Mouse (Mus musculus) embryonic facial prominence, embryonic 14.5 days (tissue): Measurements from ENCODE around the gene Hyal3. TPM values are rescaled to one million over a fixed set of nuclear protein-coding genes. Genes with fewer than 3 reads are reported as not detected.

ENCODE experiments used
- ATAC-seq: fragments of 200-750 bp; cut with Nextera tagmentation; 2 replicates; pipeline ENCODE4 v1.8.0; 2017; ENCODE audit warnings: low read depth, moderate number of reproducible peaks, moderate TSS enrichment
- DNase-seq: peaks from one replicate; pipeline ENCODE4 v3.0.0-alpha.2; 2015; ENCODE audit warnings: low spot score
- H3K27ac ChIP-seq: fragments of 300-500 bp; sonication (generic); replicated peaks from 2 replicates; pipeline ENCODE4 v1.5.1; 2014; ENCODE audit warnings: low read depth, mild to moderate bottlenecking, low read length, moderate library complexity
- H3K27me3 ChIP-seq: fragments of 300-500 bp; sonication (generic); replicated peaks from 2 replicates; pipeline ENCODE4 v1.6.1; 2014; ENCODE audit warnings: low read length; ENCODE audit not compliant: control insufficient read depth, insufficient read depth
- H3K36me3 ChIP-seq: fragments of 300-500 bp; sonication (generic); 2 replicates; pipeline ENCODE4 v1.6.1; 2014; ENCODE audit warnings: low read length, mixed read lengths; ENCODE audit not compliant: control insufficient read depth, insufficient read depth
- H3K4me1 ChIP-seq: fragments of 300-500 bp; sonication (generic); 2 replicates; pipeline ENCODE4 v1.6.1; 2014; ENCODE audit warnings: antibody characterized with exemption, low read length; ENCODE audit not compliant: control insufficient read depth, insufficient read depth
- H3K4me2 ChIP-seq: fragments of 300-500 bp; sonication (generic); 2 replicates; pipeline ENCODE4 v1.6.1; 2014; ENCODE audit warnings: low read depth, mild to moderate bottlenecking, low read length, moderate library complexity, mixed read lengths
- H3K4me3 ChIP-seq: fragments of 300-500 bp; sonication (generic); 2 replicates; pipeline ENCODE4 v1.5.1; 2014; ENCODE audit warnings: low read depth, mild to moderate bottlenecking, low read length
- H3K9ac ChIP-seq: fragments of 300-500 bp; sonication (generic); 2 replicates; pipeline ENCODE4 v1.6.1; 2014; ENCODE audit warnings: low read depth, mild to moderate bottlenecking, low read length, moderate library complexity, mixed read lengths
- H3K9me3 ChIP-seq: fragments of 300-500 bp; sonication (generic); 2 replicates; pipeline ENCODE4 v1.6.1; 2016; ENCODE audit warnings: low read length; ENCODE audit not compliant: control insufficient read depth
- WGBS: fragments of 180-500 bp; shearing (Covaris S2); extraction: QIAGEN DNeasy Blood & Tissue Kit; methylation state at CpG from one replicate; pipeline ENCODE4 v1.1.7; 2014; 5-methylcytosine and 5-hydroxymethylcytosine counted together
- polyA plus RNA-seq: library from polyadenylated mRNA; unstranded; fragments of >200 nt; fragmentation: Nextera tagmentation; extraction: Ambion mirVana; gene quantifications from 2 replicates; pipeline ENCODE4 v1.2.1, GENCODE M21; 2014

Gene Hyal3
- polyA plus RNA-seq, 1 experiment from 2014 or later, result 1.2 TPM

DNA sequence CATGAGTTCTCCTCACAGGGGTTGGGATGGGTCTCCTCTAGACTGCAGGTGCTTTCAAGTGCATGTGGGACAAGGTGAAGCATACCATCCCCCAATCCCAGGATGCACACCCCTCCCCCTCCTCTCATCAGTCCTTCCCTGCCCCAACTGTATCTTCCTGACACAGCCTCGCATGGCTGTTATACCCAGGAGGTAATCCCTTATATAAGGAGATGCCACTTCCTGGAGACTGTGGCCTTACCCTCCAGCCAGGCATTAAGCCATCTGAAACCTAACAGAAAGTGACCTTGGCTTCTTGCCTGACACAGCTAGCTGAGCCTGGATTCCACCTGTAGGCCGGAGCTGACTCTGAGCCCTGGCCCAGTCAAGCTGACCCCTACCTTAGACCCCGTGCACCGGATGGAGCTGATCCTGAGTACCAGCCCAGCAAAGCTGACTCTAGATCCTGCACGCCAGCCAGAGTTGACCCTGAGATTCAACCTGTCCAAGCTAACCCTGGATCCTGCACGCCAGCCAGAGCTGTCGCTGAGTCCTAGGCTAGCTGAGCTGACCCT, 2.0 kb downstream of the Hyal3 start:
- Histone ChIP-seq H3K9ac (no peak overlapping the region), H3K4me2 (peak overlapping the region; percentile 68; the same call in 1 of the 2 replicates), H3K9me3 (no peaks in the 10 kb centered on the region), H3K27me3 (no peaks in the 10 kb centered on the region), H3K27ac (no peak overlapping the region), H3K4me1 (peaks cover 4% of the 10 kb centered on the region; the same call in 1 of the 2 replicates), H3K4me3 (no peak overlapping the region), H3K36me3 (peaks cover 9% of the 10 kb centered on the region)
- no peak for DNase-seq
- no peak for ATAC-seq
- WGBS, result 90% methylated on average over 7 of the region's 7 CpGs

DNA sequence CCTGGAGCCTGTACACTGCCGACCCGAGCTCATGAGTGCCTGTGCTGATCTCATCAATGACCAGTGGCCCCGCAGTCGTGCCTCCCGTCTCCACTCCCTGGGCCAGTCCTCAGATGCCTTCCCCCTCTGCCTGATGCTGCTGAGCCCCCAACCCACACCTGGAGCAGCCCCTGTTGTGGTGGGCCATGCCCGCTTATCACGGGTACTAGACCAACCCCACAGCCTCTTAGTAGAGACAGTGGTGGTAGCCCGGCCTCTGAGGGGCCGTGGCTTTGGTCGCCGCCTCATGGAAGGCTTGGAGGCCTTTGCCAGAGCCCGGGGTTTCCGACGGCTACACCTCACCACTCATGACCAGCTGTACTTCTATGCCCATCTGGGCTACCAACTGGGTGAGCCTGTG, 2.6 kb downstream of the Hyal3 start:
- H3K4me1 ChIP-seq, result peaks cover 5% of the 10 kb centered on the region; the same call in 1 of the 2 replicates
- no peak overlapping the region for H3K4me2 ChIP-seq
- WGBS, result 94% methylated on average over 12 of the region's 14 CpGs
- H3K27ac ChIP-seq, result no peak overlapping the region
- no peak overlapping the region for H3K4me3 ChIP-seq
- H3K27me3 ChIP-seq, result no peaks in the 10 kb centered on the region
- DNase-seq, result no peak
- no peaks in the 10 kb centered on the region for H3K9me3 ChIP-seq
- peaks cover 9% of the 10 kb centered on the region for H3K36me3 ChIP-seq
- H3K9ac ChIP-seq, result no peak overlapping the region
- ATAC-seq, result no peak

DNA sequence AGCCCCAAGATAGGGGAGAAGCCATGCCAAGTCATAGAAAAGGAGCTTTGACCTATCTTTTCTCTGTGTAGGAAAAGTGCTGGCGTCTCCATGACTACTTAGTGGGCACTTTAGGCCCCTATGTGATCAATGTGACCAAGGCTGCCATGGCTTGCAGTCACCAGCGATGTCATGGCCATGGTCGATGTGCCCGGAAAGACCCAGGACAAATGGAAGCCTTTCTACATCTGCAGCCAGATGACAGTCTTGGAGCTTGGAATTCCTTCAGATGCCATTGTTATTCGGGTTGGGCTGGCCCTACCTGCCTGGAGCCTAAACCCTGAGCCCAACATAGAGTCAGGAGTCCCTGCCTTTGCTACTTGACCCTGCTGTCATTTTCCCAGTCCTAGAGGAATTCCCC, 5.9 kb downstream of the Hyal3 start:
- H3K9me3 ChIP-seq, result no peaks in the 10 kb centered on the region
- WGBS, result 90% methylated on average over 5 of the region's 5 CpGs
- H3K4me3 ChIP-seq, result no peak overlapping the region
- no peak overlapping the region for H3K4me2 ChIP-seq
- no peak overlapping the region for H3K27ac ChIP-seq
- no peaks in the 10 kb centered on the region for H3K27me3 ChIP-seq
- no peak overlapping the region for H3K9ac ChIP-seq
- ATAC-seq, result no peak
- peaks cover 10% of the 10 kb centered on the region; the same call in 1 of the 2 replicates for H3K4me1 ChIP-seq
- peaks cover 29% of the 10 kb centered on the region for H3K36me3 ChIP-seq
- DNase-seq, result no peak

DNA sequence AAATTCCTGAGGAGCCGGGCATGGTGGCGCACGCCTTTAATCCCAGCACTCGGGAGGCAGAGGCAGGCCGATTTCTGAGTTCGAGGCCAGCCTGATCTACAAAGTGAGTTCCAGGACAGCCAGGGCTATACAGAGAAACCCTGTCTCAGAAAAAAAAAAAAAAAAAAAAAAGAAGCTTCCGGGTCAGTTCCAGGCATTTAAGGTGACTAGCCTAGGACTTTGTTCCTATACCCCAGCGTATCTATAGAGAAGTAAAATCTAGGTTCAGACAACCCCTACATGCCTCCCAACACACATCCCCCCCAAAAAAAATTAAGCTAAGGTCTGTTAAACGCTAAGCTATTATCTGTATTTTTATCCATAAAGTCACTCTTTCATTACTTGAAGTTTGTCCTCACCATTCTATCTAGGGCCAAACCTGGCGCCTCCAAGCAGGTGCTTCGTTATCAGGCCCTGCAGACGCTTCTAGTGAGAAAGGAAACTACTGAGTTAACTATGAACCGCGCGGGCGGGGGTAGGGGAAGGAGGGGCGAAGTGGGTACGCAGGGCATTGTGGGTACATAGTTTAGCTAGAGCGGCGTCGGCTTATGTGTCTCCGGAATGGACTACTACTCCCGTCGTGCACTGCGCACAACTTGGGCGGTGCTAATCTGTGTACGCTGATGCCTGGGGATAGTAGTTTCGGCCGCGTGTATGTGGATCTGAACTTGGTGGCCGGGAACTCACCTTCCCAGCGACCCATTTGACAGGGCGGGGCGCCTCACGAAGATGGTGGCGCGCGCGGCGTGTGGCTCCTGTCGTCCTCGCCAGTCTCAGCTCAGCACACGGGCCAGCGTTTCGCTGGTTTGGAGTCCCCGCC, 6.6 kb downstream of the Hyal3 start, which contains the start of gene Ifrd2:
Gene Ifrd2, plus strand, starts transcription at position 669 of the 859 bp plus-strand sequence.
- Histone ChIP-seq H3K36me3 (peaks cover 36% of the 10 kb centered on the region), H3K27me3 (no peaks in the 10 kb centered on the region), H3K27ac (no peak within 1 kb of the TSS), H3K4me3 (peak within 1 kb of the TSS; percentile 83), H3K4me1 (peaks cover 10% of the 10 kb centered on the region; the same call in 1 of the 2 replicates), H3K9me3 (no peaks in the 10 kb centered on the region), H3K4me2 (peak within 1 kb of the TSS; percentile 90), H3K9ac (peak within 1 kb of the TSS; percentile 73)
- peak; percentile 99 for ATAC-seq
- DNase-seq, result peak; percentile 100
- WGBS, result 15% methylated on average over 42 of the region's 46 CpGs

DNA sequence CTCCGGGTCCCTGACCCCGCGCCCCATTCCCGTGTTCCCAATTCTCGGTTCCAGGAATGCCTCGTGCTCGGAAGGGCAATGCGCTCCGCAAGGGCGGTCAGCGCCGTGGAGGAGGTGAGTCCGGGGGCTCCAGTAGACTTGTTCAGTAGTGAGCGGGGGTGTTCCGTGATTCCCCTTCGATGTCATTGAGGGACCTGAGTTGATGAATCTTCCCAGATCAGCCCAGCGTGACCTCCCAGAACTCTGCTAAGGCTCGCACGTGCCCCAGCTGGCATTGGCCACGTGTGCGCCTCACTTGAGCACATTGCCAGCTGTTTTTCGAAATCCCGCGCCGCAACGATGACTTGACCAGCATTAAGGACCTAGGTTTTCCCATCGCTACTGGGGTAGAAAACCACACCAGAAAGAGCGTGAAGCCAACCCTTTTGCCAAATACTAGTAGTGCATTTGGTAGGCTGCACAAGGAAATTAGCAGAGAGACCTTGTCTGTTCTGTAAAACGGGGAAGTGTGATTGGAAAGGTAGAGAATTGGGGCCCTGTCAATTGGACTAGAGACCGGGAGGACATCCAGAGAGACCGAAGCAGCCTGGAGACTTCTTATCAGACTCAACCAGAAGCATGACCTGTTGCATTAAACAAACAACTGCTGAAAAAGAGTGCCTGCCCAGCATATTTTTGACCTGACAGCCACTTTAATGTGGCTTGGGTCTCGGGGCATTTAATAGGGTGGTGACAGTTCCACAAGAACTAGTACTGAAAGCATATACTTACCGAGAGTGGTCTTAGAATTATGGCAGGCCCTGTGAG, 7.4 kb downstream of the Hyal3 start:
- Histone ChIP-seq H3K27ac (no peak overlapping the region), H3K9ac (peak overlapping the region; percentile 73), H3K4me1 (peaks cover 10% of the 10 kb centered on the region; the same call in 1 of the 2 replicates), H3K9me3 (no peaks in the 10 kb centered on the region), H3K27me3 (no peaks in the 10 kb centered on the region), H3K4me3 (peak overlapping the region; percentile 83), H3K4me2 (peak overlapping the region; percentile 90), H3K36me3 (peaks cover 39% of the 10 kb centered on the region)
- 4% methylated on average over 33 of the region's 33 CpGs for WGBS
- ATAC-seq, result no peak; the same call in 1 of the 2 replicates
- DNase-seq, result peak; percentile 73

DNA sequence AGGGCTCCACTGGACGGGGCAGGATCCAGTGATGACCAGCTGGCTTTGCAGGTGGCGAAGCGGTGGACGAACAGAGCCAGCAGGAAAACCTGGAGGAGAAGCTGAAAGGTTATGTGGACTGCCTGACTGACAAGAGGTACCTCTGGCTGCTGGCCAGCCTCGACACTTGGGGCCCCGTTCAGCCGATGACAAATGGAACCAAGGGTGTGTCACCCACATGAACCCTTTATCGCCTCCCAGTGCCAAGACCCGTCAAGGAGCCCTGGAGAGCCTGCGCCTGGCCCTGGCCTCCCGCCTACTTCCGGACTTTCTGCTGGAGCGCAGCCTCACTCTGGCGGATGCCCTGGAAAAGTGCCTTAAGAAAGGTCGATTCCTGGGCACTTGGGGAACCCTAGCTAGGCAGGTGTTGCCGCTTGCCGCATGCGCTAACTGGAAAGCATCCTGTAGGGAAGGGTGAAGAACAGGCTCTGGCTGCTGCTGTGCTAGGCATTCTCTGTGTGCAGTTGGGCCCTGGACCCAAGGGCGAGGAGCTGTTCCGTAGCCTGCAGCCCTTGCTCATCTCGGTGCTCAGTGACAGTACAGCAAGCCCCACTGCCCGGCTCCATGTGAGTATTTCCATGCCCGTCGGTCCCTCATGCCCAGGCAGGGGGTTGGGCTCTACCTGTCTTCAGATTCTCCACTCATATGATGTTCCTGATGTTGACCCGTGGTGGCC, 9.6 kb downstream of the Hyal3 start:
- Histone ChIP-seq H3K27me3 (no peaks in the 10 kb centered on the region), H3K4me1 (peaks cover 10% of the 10 kb centered on the region; the same call in 1 of the 2 replicates), H3K36me3 (peaks cover 47% of the 10 kb centered on the region), H3K4me2 (no peak overlapping the region), H3K27ac (no peak overlapping the region), H3K9me3 (no peaks in the 10 kb centered on the region), H3K4me3 (no peak overlapping the region), H3K9ac (no peak overlapping the region)
- WGBS, result 91% methylated on average over 25 of the region's 25 CpGs
- no peak for DNase-seq
- no peak for ATAC-seq

DNA sequence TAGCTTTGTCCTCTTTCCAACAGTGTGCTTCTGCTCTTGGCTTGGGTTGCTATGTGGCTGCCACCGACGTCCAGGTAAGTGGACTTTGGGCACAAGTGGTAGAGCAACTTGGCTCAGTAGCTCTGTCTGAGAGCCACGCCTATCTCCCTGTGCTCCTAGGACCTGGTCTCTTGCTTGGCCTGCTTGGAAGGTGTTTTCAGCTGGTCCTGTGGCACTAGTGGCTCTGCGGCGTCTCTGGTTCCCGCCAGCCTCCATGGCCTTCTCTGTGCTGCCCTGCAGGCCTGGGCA, 10.1 kb downstream of the Hyal3 start:
- 96% methylated on average over 6 of the region's 6 CpGs for WGBS
- DNase-seq (no peak), ATAC-seq (no peak)
- peaks cover 10% of the 10 kb centered on the region; the same call in 1 of the 2 replicates for H3K4me1 ChIP-seq
- H3K36me3 ChIP-seq, result peaks cover 47% of the 10 kb centered on the region
- no peak overlapping the region for H3K4me2 ChIP-seq
- no peak overlapping the region for H3K27ac ChIP-seq
- no peak overlapping the region for H3K4me3 ChIP-seq
- no peaks in the 10 kb centered on the region for H3K27me3 ChIP-seq
- no peak overlapping the region for H3K9ac ChIP-seq
- H3K9me3 ChIP-seq, result no peaks in the 10 kb centered on the region
